Mouse (Mus musculus): ENCODE data around the gene Pno1.

Gene Pno1

DNA sequence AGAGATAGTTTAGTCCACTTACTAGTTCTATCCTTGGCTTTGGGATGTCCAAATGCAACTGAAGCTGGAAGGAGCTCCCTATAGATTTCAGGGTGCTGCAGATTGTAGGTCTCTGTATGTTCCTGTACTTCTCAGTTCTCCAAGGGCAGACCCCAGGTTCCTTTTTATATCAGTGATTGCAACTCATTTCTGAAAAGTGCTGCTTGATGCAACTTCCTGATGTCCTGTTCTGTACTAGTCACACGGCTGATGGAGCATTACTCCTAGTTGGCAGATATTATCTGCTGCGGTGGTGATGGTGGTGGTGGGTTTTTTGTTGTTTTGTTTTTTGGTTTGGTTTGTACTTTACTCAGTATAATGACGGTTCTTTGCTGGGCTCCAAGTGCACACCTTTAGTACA is 30.6 kb downstream of the Pno1 start:
- DNase-seq (ENCODE audit: inconsistent ontology term): no peak

DNA sequence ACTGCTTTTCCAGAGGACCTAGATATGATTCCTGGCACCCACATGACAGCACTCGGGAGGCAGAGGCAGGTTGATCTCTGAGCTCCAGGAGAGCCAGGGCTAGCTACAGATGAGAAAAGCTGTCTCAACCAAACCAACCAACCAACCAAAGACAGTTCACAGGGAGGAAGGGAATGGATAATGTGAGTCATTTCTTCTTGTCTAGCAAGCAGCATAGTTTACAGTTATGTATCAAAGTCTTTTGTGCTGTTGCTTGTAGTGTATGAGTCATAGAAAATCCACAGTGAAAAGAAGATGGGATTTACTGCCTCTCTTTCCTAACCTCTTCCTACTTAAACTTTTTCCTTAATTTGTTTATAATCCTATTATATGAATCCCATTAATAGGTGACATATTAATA is 34.7 kb downstream of the Pno1 start:
- peak; percentile 85 for DNase-seq (ENCODE audit: inconsistent ontology term)

DNA sequence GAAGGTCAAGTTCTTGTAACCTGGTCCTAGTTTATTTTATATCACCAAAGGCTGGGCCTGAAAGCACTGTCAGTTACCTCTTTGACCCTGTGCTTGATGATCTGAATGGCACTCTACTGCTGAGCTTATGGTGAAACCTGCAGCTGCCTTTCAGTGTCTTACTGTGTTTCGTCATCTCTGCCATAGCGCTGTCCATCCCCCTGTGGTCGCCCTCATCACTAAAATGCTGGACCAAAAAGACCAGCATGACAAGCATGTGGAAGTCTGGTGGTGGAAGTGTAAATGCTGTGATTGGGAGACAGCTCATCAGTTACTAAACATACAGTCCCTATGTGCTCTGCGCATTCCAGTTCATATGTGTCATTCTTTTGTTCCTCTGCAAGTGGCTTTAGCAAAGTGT is 39.1 kb downstream of the Pno1 start:
- no peak for DNase-seq (ENCODE audit: inconsistent ontology term)

DNA sequence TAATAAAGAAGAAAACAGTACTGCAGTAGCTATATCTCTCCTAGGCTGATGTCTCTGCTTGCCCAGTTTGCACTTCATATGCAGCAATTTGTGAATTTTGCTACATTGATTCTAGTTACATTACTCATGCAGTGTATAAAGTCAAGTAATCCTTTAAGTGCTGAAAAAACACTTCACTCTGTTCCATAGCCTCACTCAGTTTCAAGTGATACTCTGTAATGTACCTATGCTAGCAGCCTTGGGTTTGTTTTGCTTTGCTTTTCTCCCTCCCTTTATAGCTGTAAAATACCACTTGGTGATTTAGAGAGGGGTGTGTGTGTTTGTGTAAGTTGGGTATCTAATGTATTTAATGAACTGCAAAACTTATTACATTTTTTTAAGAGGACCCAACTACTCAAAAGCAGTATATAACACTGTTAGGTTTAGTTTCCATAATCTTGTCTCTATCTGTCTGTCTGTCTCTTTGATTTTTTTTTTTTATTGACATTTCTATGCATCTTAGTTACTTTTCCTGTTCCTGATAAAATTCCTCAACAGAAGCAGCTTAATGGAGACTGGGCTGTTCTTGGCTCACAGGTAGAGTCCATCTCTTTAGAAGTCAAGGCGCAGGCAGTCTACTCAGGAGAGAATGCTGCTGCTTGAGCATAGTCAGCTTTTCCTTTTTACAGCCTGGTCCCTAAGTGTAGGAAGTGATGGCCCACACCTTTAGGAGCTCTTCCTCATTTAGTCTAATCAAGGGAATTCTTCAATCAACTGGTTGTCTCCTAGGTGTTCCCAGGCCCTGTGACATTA is 40.2 kb downstream of the Pno1 start:
- no peak for DNase-seq (ENCODE audit: inconsistent ontology term)

DNA sequence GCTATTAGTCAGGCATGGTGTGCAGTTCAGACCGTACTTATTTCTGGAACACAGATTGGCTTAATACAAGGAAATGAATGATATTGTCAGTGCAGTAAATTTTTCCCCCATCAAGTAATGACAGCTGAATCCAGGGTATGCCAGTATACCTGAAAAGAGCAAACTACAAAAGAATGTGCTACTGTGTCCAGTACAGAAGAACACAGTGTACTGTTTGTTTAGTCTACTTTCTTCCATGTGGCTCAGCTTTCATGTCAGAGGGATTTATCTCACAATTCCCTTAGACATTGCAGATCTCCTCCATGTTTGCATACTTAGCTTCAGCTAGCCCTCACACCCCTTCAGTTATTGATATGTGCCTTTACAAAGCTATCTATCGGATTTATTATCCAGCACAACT is 42.1 kb downstream of the Pno1 start:
- DNase-seq (ENCODE audit: inconsistent ontology term): peak; percentile 49

DNA sequence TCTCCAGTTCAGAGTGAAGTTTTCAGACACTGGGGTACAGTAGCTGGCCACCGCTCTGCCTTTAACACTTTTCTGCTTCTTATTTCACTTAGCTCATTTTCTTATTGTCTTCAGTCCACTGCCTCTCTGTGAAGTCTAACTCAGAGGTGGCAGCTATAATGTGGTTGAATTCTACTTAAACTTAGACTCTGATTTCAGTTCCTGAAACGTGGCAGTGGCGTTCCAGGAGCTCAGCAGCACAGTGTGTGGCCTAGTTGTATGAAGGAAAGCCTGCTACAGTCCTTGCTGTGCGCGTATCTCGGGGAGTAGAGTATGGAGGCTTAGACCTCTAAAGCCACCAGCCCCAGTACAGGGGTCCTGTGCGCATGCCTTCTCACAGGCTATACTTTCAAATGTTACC is 44.7 kb downstream of the Pno1 start:
- no peak for DNase-seq (ENCODE audit: inconsistent ontology term)

DNA sequence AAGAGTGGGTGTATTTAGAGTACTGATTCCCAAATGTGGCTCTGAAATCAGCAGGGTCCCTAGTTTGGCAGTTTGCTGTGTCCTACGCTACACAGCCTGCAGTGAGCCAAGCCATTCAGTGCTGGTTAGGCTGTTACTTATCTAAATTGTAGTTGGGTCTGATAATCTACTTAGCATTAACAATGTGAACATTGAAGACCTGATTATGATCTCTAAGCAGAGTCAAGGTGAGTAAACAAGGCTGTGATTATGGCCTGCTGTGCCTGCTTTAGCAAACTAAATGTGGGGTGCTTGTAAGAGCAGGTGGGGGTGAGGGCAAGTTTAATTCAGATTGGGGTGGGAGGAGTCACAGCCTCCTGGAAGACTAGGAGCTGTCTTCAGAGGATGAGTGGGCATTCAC is 47.4 kb downstream of the Pno1 start:
- no peak for DNase-seq (ENCODE audit: inconsistent ontology term)

DNA sequence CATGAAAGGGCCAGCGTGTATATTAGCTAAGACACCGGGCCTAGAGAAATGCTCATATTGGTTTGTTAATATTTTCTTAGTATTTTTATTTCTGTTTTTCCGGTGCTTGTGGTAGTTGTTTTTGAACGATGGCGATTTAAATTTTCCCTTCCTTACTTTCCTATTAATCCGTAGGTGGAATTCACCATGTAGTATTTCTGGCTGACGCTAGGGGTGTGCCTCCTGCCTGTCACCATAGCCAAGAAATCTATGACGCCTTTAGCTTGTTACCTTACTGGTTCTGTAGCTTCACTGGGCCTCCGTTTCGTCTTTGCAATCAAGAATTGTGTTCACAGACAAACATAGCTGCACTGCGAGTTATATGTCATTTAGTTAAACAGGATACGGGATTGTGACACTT is 51.1 kb downstream of the Pno1 start:
- DNase-seq (ENCODE audit: inconsistent ontology term): no peak

DNA sequence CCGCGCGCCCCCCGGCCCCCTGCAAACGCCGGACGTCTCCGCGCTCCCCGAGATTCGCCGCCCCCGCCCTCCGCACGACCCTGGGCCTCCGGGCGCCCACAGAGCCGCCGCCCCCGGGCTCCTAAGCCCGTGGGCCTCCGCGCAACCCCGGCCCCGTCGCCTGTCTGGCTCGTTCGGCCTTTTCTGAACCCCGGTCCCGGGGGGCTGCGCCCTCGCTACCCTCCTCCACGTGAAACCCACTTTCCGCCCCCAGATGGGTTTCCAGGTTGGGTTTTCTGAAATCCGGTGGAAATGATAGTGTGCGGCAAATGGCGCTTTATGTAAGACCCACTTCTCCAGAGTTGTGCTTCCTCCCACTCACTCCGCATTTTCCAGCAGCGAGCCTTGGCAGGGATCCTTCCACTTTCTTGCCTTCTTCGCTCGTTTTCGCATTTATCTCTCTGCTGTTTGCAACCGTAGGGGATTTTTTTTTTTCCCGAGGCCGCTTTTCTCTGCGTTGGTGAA is 51.6 kb downstream of the Pno1 start:
- DNase-seq (ENCODE audit: inconsistent ontology term): peak; percentile 64

DNA sequence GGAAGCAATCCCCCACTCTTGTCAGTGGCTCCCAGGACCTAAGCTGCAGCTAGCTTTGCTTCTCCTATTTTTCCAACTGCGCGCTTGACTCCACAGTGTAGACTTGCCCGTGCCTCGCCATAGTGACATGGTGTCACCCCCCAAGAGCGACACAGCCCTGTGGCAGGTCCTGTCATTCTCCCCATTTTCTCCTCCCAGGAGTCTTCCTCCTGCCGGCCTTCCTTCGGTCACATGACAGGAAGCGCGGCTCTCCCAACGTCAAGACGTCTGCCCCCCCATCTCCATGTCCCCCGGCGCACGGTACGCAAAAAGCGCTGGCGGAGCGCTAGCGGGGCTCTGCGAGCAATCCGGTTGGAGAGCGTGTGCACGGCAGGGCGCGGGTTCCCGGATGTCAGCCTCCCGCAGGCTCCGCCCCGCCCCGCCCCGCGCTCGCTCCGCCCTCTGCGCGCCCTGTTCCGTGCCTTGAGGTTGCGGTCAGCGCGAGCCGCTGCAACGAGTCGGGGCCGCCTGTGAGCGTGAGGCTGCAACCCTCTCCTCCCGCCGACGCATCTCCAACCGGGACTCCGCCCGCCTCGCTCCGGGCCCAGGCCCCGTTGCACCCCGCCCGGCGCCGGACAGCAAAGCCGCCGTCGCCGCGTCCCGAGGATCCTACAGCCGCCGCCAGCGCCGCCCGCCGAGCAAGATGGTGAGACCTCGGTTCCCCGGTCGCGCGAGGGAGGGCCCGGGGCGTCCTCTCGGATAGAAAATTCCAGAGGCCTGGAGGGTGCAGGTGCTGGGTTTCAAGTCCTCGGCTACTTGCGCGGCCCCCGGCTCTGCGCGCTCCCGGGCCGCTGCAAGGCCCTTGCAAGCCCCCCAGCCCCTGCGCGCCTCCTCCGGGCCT is 52.3 kb downstream of the Pno1 start, which contains the start of gene Ppp3r1:
TSS of gene Ppp3r1 (plus strand) at position 406 of the 880 bp plus-strand sequence.
- peak; percentile 98 for DNase-seq (ENCODE audit: inconsistent ontology term)

Measured in Muller cell, postnatal 12 days (primary cell).